In the genomic region with DNA sequence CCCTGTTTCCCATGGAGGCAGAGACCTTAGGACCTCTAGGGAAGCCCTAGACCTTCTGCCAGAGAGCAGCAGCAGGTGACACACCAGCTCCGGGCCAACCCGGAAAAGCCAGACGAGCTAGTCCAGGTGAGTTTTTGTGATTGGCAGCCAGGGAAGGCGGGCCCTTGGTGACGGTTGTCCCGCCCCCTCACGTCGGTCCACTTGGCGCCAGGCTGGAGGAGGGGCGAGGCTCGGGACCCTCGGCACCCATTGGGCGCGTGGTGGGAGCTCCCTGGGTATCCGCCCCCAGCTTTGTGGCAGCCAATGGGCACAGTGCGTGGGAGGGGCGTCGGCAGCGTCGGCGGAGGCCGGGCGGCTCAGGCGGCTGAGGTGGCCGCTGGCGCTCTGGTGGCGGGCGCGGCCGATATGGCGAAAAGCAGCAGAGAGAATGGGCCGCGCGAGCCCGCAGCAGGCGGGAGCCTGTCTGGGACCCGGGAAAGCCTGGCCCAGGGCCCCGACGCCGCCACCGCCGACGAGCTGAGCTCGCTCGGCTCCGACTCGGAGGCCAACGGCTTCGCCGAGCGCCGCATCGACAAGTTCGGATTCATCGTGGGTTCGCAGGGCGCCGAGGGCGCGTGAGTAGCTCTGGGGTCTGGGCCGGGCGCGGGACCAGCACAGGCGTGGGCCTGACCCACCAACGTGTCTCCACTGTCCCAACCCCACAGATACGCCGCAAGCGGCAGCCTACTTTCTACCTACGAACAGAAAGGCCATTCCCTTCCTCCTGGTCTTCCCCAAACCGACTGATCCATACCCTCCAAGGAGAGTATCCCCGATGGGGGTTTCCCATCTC, we compare ENCODE assay signal across 8 mouse cellular contexts. TPM values are rescaled to one million over a fixed set of nuclear protein-coding genes. Genes with fewer than 3 reads are reported as not detected.
DNase-seq lines count a peak whose midpoint lies in the region; ATAC-seq lines count a peak whose summit lies in the region.

A gene (plus strand): TSS at position 304 of the 832 bp plus-strand sequence.

- intact Hi-C loops in gastrocnemius, postnatal 14 days (cut with DNase I; ENCODE audit: low total_unique reads), result no loop called here
- intact Hi-C loops in left cerebral cortex, postnatal 10 days (cut with DNase I), result no loop called here

- ATAC-seq in inflammation-experienced regulatory T-cells, adult 6 months, result peak; percentile 98
- peak; percentile 100 for ATAC-seq in megakaryocyte-erythroid progenitor cell, adult 5-6 weeks (replicated peaks; ENCODE audit: low FRiP score, low TSS enrichment, poor library complexity, severe bottlenecking)

- peak; percentile 99 for DNase-seq in adrenal gland, adult (ENCODE audit: inconsistent age in 2 of 2, low spot score in 1 of 2)
- DNase-seq in embryo, embryonic 10.5 days (ENCODE audit: low spot score), result peak; percentile 98
- peak; percentile 98 for DNase-seq in gastrocnemius, postnatal 14 days
- DNase-seq in left cerebral cortex, postnatal 10 days (ENCODE audit: extremely low spot score in 1 of 2, low spot score in 2 of 2), result peak; percentile 97 to 100
- DNase-seq in right cerebral cortex, postnatal 25 days, result peak; percentile 98
- peak; percentile 98 for DNase-seq in urinary bladder, postnatal 4 days (ENCODE audit: low spot score in 2 of 2)

RNA-seq across cellular contexts. Expression of the gene that starts here (rescaled TPM):
- total RNA-seq in gastrocnemius, postnatal 14 days (2021), result 1 to 10 TPM; 5.3 to 5.4 TPM
- 10 to 100 TPM; 14.3 to 20.5 (median 19.0) TPM for polyA plus RNA-seq in inflammation-experienced regulatory T-cells, adult 6 months (2017; shearing (Covaris generic))
- 10 to 100 TPM; 27.4 to 27.8 TPM for total RNA-seq in left cerebral cortex, postnatal 10 days (2021)
- total RNA-seq in megakaryocyte-erythroid progenitor cell, adult 5-6 weeks (2014; fragmentation: Nextera tagmentation), result 5.9 and 8.0 TPM in 2 replicates
- 1.8 and 2.2 TPM in 2 replicates for total RNA-seq in megakaryocyte-erythroid progenitor cell, adult 5-6 weeks (2017)

Comparison
In these comparisons a context has a peak if more than half of its experiments do, and no peak if none do; other contexts are left out.
1. Peak in every context shown above with its lines: DNase-seq and ATAC-seq.